Mouse (Mus musculus): ENCODE data around the gene Mus81.

The Mus81 gene

DNA sequence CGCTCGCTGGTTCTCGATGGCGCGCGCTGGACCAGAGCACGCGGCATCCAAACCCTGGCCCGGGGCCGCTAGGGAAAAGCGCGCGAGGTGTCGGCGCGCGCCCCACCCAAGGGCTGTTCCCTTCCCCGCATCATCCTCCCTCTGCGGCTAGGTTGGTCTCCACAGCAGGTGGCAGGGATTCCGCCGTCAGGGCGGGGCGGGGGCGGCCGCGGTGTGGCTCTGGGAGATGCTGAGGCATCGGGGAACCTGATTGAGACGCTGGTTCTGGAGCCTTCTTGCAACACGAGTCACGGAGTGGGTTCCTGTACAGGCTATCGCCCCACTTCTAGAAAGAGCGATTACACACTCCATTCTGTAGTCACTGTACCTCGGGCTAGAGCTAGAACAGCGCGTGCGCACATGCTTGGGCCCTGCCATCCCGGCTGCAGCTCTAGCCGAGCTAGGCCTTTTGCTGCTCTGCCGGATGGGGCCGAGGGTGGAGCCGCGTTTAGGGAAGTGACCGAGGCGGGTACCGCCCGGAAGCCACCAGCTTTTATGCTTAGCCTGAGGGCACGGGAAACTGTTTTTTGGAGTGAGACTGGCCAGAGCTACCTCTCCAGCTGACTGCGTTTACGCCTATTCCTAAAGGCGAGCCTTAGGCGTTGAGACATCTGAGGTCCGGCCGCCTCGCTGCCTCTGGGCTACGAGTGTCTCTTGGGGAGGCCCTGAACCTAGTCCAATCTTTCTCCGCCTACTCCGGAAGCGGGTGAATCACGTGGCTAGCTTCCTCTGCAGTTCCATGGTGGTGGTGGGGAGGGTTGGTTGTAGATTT lies 2.9 kb upstream of the Mus81 start:
- DNase-seq: peak; percentile 99

DNA sequence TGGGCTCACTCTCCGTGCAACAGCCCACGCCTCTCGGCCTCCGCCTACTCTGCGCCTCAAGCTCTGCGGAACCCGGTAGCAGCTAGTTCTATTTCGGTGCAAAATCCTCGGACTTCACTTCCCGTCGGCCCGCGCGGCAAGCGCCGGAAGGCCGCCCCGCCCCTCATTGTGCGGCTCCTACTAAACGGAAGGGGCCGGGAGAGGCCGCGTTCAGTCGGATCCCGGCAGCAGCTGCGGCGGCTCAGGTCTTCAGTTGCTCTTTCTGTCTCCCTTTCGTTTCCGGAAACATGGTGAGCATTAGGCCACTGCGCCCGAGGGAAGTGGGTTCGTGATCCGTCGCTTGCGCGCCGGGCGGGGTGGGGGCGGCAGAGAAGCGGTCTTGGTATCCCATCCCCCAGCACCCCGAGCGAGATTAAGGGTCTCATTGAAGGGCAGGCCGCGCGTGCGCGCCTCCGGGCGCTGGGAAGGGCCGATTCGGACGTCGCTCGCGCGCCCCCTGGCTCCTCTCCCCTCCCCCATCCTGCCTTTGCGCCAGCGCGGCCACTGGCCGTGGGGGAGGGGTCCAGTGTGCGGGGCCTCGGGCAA lies 2.2 kb upstream of the Mus81 start, which contains the start of gene Cfl1:
Gene Cfl1 (plus strand): TSS at position 143 of the 585 bp plus-strand sequence.
- DNase-seq: peak; percentile 100

DNA sequence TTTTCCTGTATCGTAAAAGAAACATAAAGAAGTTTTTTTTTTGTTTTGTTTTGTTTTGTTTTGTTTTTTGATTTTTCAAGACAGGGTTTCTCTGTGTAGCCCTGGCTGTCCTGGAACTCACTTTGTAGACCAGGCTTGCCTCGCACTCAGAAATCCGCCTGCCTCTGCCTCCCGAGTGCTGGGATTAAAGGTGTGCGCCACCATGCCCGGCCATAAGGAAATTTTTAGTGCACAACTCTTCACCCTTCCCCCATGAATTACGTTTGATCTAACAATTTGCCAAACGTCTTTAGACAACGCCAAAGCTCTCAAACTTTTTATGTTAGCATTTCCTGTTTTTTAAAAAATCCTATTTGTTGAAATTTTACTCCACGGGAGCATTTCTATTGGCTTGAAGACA lies 1.5 kb upstream of the Mus81 start:
- DNase-seq: peak; percentile 93

DNA sequence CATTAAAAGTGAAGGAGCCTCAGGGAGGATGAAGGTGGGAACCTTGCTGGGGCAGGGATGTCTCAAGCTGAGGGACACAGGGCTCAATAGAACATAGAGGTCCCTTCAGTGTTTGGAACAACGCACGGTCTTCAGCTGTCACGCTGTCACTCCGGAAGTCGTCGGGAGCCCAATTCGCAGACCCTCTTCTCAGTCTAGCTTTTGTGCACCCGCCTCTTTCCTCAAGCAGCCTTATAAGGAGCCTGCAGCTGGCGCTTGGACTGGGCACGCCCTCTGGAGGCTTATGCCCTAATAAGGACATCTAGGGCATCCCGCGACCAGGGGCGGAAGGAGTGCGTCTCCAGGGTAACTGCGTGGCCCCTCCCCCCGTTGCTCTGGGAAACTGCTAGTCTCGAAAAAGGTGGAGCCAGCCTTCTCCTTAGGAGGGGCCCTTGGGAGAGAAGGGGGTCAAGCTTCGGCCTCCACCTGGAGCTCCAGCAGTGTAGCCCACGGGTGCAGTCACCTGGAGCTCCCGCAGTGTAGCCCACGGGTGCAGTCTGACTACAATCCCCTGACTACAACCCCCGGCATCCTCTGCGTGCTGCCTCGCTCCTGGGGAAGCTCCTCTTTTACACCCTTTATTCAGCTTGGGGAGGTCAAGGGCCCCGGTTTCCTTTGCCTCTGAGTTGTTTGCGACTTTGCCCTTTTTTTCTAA lies 823 bp upstream of the Mus81 start:
- peak; percentile 100 for DNase-seq

DNA sequence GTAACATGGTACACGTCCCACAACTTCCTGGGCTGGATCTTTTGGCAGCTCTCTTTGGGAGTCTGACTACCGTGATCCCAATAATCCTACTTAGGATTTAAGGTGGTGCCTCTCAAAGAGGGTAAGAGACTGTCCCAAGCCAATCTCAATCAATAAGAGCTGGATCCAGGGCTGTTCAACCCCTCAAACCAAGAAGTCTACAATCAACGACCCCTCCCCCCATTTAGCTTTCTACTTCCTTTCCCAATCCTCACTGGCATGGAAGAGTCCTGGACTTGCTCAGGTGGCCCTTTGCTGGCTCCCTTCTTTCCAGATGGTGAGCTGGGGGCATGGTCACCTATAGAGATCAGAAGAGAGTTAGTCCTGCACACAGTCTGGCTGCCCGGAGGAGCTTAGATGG lies 1.4 kb downstream of the Mus81 start:
- DNase-seq: peak; percentile 92

DNA sequence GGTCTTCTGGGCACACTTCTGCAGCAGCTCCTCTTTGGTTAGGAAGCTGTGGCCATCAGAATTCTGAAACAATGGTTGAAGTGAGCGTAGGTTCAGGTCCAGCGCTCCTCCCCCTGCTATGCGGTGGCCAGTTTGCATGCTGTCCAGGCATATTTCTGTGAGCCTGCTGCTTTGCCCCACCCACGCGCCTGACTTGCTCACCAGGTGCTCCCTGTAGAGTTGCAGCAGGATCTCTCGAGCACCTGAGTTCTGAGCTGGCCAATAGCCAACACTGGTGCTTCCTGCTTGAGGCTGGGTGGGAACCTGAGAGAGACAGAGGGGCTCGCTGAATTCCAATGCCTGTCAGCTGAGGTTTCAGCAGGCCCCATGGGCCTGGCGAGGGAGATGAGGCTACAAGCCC lies 1.9 kb downstream of the Mus81 start:
- DNase-seq: peak; percentile 96

DNA sequence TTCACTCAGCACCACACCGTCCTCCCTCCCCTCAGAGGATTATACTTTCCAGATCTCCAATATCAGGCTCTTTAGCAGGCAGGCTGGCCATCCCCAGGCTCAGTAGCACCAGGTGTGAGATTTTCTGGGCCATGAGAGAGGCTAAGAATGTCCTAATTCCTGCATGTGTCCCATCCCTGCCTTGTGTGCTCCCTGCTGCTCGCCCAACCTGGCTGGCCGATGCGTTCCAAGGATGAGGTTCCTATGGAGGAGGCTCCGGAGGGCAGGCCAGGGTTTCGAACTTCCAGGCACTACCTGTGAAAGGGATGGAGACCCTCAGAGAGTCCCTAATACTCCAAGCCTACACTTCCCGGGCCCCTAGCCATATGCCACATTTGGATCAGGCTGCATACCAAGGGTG lies 2.4 kb downstream of the Mus81 start:
- no peak for DNase-seq

DNA sequence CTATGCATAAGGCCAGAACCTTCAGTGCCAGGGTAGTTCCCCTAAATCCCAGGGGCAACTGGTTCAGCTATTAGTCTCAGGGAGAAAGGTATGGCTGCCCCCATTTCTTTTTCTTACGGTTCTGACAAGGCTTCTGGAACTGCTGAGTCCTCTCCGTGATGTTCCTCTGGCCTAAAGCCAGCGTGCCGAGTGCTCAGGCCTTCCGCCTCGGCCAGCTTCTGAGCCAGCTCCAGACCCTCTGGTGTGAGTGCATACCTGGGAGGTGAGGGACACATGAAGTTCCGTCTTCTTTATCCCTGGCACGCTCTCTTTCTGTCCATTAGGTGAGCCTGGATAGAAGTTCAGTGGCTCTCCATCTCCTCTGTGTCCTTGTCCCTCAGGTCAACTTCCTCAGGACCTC lies 2.8 kb downstream of the Mus81 start:
- peak; percentile 90 for DNase-seq

DNA sequence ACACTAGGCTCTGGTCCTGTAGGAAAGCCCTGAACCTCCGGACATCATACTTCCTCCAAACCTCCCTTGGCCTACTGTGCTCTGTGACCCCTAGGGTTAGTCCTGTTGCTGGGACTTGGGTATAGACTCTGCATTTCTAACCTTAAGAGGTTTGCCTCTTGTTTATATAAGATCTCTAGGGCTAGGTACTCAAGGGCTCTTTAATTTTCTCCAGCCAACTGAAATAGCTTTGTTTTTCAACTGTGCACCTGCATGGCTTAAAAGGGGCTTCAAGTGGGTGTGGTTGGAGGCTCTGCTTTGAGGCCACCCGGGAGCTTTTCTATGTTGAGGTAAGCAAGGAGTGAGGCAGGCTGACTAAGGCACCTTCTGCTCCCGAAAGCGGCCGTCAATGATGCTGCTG lies 3.7 kb downstream of the Mus81 start:
- DNase-seq: no peak

DNA sequence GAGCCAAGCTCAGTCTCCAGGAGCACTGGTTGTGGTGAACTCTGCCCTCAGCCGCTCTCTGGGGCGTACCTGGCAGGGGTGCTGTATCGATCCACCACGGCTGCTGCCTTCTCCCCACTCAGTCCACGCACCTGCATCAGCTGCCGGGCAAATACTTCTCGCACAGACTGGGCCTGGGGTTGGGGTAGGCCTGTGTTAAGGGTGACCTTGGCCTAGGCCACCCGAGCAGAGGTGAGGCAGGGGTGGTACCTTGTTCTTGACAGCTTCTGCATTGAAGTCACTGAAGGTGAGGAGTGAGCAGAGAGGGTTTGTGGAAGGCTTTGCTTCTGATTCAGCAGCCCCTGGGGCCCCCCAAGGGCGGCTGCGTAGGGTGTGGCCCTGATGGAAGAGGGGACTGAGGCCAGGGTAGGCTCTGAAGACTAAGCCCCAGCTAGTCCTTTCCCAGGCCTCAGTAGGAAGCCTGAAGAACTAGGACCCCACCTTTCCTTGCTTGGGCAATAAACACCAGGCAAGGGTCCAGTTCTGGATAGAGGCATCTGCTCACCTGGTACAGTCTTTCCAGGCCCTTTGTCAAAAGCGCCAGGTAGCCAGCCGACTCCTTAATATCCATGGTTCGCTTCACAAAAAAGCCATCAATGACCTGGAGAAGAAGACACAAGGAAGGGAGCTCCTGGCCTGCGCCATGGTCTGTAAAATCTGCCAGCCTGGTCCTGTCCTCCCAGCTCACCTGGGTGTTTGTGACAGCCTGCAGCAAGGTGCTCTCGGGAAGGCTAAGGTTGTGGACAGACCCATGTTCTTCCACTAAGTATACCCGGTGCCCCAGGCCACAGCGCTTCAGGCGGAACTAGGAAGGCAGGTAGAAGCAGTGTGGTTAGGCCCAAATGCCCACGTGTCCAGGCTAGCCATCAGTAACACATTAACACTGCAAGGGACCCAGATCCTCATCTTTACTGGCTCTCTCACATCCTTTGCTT lies 4.5 kb downstream of the Mus81 start:
- DNase-seq: peak; percentile 93

DNA sequence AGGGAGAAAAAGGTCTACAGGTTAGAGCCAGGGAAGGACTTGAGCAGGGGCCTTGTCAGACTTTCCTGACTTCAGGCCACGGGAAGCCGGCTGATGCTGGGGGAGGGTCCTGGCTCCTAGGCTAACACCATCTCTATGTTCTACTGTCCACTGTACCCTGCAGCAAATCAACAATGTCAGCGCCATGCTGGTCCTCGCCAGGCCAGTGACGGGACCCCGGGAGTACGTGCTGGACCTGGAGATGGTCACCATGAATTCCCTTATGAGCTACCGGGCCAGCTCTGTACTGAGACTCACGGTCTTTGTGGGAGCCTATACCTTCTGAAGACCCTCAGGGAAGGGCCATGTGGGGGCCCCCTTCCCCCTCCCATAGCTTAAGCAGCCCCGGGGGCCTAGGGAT lies 6.8 kb downstream of the Mus81 start:
- peak; percentile 90 for DNase-seq

DNA sequence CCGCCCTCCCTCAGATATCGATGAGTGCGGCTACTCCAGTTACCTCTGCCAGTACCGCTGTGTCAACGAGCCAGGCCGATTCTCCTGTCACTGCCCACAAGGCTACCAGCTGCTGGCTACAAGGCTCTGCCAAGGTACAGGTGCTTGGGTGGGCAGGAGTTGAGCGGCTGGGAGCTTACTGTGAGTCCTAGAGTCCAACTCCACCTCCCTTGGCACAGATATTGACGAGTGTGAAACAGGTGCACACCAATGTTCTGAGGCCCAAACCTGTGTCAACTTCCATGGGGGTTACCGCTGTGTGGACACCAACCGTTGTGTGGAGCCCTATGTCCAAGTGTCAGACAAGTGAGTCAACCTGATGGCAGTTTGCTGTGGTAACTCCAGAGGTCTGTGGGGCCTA lies 8.2 kb downstream of the Mus81 start:
- DNase-seq: peak; percentile 87

DNA sequence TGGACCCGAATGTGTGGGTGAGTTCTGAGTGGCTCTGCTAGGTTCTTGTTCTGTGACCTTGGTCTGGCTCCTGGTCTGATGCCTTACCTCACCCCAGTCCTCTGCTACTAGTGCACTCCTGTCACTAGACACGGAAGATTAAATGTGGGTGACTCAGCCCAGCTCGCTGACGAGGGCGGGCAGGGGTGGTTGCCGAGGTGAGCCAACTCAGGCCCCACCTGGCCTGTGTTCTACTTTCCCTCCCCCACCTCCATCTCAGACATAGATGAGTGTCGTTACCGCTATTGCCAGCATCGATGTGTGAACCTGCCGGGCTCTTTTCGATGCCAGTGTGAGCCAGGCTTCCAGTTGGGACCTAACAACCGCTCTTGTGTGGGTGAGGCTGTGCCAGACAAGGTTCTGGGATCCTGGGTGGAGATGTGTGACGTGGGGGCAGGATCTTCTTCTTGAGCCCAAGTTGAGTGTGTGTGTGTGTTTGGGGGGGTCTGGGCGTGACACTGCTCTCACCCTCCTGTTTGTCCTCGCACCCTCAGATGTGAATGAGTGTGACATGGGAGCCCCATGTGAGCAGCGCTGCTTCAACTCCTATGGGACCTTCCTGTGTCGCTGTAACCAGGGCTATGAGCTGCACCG lies 10.4 kb downstream of the Mus81 start:
- peak; percentile 90 for DNase-seq

DNA sequence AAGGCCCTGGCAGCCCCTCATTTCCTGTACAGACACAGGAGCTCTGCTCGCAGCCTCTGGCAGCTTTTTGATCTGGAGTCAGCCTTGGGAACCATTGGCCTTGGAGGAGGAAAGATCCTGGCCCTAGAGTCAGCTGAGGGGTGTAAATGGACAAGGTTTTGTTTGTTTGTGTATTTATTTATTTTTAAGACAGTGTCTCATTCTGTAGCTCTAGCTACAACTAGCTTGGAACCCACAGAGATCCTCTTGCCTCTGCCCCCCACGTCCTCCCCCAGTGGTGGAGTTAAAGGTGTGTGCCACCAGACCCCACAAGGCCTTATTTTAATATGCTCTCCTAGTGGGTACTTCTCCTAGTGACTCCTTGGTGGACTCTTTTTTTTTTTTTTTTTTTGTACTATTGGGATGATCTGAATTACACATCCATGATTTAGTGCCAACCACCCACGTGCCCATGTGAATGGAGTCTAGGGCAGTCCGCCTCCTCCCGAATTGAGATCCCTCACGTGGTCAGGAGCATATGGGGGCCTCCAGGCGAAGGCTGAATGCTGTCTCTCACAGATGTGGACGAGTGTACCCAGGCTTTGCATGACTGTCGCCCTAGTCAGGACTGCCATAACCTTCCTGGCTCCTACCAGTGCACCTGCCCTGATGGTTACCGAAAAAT lies 11.1 kb downstream of the Mus81 start:
- peak; percentile 83 for DNase-seq

DNA sequence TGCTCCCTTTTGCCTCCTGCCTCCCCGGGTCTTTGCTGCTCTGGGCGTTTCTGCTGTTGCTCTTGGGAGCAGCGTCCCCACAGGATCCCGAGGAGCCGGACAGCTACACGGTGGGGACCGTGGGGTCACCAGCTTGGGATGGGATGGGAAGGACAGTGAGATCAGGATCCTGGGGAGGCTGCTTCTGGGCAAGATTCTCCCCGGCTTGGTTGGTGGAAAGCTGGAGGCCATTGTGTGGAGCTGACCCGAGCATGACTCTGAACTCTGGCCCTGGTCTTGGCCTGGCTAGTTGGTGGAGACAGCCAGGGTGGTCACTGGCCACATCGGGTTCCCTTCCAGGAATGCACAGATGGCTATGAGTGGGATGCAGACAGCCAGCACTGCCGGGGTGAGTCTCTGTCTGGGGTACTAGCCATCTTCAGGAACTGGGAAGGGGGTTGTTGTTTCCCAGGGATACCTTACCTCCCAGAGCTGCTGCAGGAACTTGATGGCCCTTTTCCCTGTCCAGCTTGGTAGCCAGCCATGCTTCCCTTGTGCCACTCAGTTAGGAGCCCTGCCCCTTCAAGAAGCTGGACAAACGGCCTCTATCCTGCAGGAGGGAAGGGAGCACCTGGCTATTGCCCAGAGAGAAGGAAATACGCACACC lies 13.0 kb downstream of the Mus81 start:
- peak; percentile 95 for DNase-seq

DNA sequence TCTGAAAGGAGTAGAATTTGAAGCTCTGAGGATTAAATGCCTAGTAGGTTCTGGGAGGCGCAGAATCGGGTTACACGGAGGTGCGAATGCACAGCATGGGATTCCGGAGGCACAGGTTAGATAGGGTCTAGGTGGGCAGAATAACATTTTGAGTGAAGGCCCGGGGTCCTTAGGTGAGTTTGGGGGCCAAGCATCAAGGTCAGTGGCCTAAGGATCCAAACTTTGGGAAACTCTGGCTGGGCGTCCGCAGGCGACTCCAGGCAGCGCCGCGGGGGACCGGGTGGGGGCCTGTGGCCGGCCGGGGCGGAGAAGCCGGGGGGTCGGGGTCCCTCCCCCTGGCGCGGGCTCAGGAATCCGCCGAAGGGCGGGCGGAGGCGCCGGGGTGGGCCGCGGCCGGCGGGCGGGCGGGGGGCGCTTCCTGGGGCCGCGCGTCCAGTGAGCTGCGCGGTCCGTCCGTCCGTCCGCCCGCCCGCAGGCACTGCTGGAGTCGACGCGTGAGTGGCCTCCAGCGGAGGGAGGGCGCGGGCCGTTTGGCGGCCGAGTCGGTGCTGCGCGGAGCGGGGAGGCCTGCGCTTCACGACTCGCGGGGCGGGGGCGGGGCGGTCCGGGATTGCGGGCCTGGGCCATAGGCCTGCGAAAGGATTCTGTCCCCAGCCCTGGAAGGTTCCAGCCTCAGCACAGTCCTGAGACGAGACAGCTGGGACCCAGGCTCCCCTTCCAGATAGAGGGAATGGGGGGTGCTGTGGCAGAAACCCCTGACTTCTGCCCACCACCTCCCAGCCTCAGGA lies 13.7 kb downstream of the Mus81 start:
- DNase-seq: peak; percentile 97

DNA sequence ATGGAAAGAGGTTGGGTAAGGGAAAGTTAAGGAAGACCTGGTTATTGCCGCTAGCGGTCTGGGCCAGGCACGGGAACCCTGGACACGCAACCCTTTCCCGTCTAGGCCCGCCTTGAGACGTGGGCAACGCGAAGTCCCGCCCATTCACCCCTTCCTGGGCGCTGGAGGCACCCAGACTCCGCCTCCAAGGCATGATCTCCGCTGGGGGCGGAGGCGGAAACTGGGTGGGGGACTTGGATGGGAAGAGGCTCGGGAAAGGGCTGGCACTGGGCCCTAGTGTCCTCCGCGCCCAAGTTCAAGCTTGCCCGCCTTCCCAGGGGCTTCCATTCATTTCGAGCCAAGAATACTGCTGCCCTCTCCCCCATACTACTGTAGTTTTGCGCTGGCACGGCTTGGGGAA lies 14.5 kb downstream of the Mus81 start, which contains the start of gene Efemp2:
Gene Efemp2 (plus strand): TSS at position 235 of the 400 bp plus-strand sequence.
- DNase-seq: peak; percentile 99

DNA sequence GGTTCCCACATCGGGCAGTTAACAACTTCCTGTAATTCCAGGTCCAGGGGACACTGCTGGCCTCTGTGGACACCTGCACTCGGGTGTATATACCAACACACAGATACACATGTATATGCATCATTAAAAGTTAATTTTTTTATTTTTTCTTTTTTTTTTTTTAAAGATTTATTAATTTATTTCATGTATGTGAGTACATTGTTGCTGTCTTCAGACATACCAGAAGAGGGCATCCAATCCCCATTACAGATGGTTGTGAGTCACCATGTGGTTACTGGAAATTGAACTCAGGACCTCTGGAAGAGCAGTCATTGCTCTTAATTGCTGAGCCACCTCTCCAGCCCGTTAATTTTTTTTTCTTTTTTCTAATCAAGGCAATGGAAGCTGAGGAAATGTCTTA lies 15.3 kb downstream of the Mus81 start:
- DNase-seq: no peak

DNA sequence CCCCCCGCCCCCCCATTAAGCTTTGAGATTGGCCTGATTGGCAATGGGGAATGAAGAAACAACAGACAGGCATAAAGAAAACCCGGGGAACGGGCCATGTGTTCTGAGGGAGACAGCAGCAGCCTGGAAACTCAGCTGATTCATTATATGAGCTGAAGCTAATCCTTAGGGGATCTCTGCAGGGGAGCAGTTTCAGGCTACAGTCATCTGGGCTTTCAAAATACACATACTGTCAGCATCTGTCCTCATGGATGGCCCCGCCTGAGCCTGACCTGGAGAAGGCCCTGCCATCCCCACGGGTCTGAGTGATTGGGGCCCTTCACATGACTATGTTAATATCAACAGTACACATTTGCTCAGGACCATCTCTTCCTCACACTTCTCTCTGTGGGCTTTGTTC lies 16.4 kb downstream of the Mus81 start:
- DNase-seq: no peak

DNA sequence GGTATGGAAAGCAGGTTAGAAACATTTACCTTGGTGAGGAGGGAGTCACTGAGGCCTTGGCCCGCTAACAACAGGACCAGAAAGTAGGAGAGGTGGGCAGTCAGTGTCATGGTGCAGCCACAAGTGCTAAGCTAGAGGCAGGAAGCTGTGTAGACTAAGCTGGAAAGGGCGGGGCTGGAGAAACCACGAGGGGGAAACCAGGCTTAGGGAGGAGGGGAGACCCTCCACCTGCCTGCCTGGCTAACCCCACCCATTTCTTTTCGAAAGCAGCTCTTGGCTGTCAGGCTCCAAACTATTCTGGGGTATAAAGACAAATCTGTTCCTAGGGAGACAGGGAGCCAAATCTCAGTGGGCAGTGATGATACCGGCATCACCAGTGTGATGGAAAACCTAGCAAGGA lies 19.8 kb downstream of the Mus81 start, which contains the start of gene Ctsw:
Gene Ctsw (minus strand): TSS at position 134 of the 400 bp plus-strand sequence.
- DNase-seq: peak; percentile 91

All from heart, adult 11 months (tissue).